Mouse (Mus musculus): ENCODE data around the gene Patj.

DNA sequence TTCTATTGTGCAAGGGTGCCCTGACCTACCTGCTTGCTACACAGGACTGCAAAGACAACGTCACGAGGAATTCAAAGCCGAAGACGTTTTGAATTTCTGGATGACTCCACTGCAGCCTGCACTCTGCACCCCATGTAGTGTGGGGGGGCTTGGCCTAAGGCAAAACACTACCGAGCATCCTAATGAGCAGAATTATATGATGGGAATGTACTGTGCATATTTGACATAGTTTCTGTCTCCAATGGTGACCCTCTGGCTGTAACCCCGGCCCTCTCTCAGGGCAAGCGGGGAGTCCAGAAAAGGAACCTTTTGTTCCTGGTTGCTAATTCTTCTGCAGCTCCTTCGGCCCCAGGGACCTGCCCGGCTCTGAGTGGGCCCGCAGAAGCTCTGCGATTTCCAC is 360.6 kb downstream of the Patj start:
- no peak for TF ChIP-seq CTCF (IDR thresholded peaks at IDR 0.05; ENCODE audit: borderline replicate concordance, insufficient read depth, low read depth, low read length)
- TF ChIP-seq POLR2A (IDR thresholded peaks at IDR 0.05; ENCODE audit: borderline replicate concordance, insufficient read depth, low read length): no peak
